Mouse (Mus musculus) megakaryocyte progenitor cell, adult 5-6 weeks (primary cell): ENCODE data around the gene Fut8. TPM values are rescaled to one million over a fixed set of nuclear protein-coding genes. Genes with fewer than 3 reads are reported as not detected.
A peak's percentile ranks its signal among the peaks of the same experiment; 100 is the strongest.

Source experiments
- ATAC-seq: replicated peaks from 2 replicates; pipeline ENCODE4 v1.8.0; 2016; ENCODE audit warnings: mild to moderate bottlenecking, moderate TSS enrichment, inconsistent platforms; ENCODE audit not compliant: poor library complexity
- total RNA-seq, 2 experiments: library from RNA; stranded (forward) in 1 of 2; stranded (reverse) in 1 of 2; fragments of 157-497, 149-512 nt in 1 of 2; fragments of 200-1000 nt in 1 of 2; gene quantifications; 2 replicates each; pipeline versions ENCODE4 v1.2.3 to v1.2.4; 2015 to 2017

Gene Fut8
- total RNA-seq (2015) (158 and 172 TPM in 2 replicates), total RNA-seq (2017) (119 and 151 TPM in 2 replicates)

- peak; percentile 80 for ATAC-seq
Observed at GRCm38 (mm10) chr12:77237950-77238530, at the start of gene Fut8. Gene Fut8, plus strand, starts transcription at chr12:77238125.

- no peak for ATAC-seq
Observed at GRCm38 (mm10) chr12:77189161-77189560, 48.8 kb upstream of the Fut8 start.

- ATAC-seq: no peak
Observed at GRCm38 (mm10) chr12:77189933-77190446, 47.9 kb upstream of the Fut8 start.

GRCm38 (mm10) chr12:77191478-77192271 lies 46.2 kb upstream of the Fut8 start:
- ATAC-seq: no peak

GRCm38 (mm10) chr12:77192714-77193113 lies 45.2 kb upstream of the Fut8 start:
- no peak for ATAC-seq

GRCm38 (mm10) chr12:77193225-77193716 lies 44.7 kb upstream of the Fut8 start:
- ATAC-seq: peak; percentile 66

GRCm38 (mm10) chr12:77195044-77195443 lies 42.9 kb upstream of the Fut8 start:
- ATAC-seq: no peak

- ATAC-seq: 0 out of 2 replicates have a peak, but pooled peaks have one; percentile 0
Observed at GRCm38 (mm10) chr12:77196529-77197095, 41.3 kb upstream of the Fut8 start.

- 0 out of 2 replicates have a peak, but pooled peaks have one; percentile 17 for ATAC-seq
Observed at GRCm38 (mm10) chr12:77197121-77197599, 40.8 kb upstream of the Fut8 start.

GRCm38 (mm10) chr12:77198253-77198652 lies 39.7 kb upstream of the Fut8 start:
- peak; percentile 41 for ATAC-seq

- no peak for ATAC-seq
Observed at GRCm38 (mm10) chr12:77201461-77202143, 36.3 kb upstream of the Fut8 start.

GRCm38 (mm10) chr12:77203136-77203535 lies 34.8 kb upstream of the Fut8 start:
- ATAC-seq: no peak

GRCm38 (mm10) chr12:77206852-77207251 lies 31.1 kb upstream of the Fut8 start:
- ATAC-seq: no peak

- peak; percentile 57 for ATAC-seq
Observed at GRCm38 (mm10) chr12:77208056-77208455, 29.9 kb upstream of the Fut8 start.

- ATAC-seq: no peak
Observed at GRCm38 (mm10) chr12:77208576-77209180, 29.2 kb upstream of the Fut8 start.

GRCm38 (mm10) chr12:77211695-77212208 lies 26.2 kb upstream of the Fut8 start:
- peak; percentile 30 for ATAC-seq

GRCm38 (mm10) chr12:77213896-77214564 lies 23.9 kb upstream of the Fut8 start:
- no peak for ATAC-seq

- ATAC-seq: no peak
Observed at GRCm38 (mm10) chr12:77214565-77214909, 23.4 kb upstream of the Fut8 start.

- peak; percentile 56 for ATAC-seq
Observed at GRCm38 (mm10) chr12:77216511-77217192, 21.3 kb upstream of the Fut8 start.
